Mouse (Mus musculus): ENCODE data around the gene Slc25a42.

DNA sequence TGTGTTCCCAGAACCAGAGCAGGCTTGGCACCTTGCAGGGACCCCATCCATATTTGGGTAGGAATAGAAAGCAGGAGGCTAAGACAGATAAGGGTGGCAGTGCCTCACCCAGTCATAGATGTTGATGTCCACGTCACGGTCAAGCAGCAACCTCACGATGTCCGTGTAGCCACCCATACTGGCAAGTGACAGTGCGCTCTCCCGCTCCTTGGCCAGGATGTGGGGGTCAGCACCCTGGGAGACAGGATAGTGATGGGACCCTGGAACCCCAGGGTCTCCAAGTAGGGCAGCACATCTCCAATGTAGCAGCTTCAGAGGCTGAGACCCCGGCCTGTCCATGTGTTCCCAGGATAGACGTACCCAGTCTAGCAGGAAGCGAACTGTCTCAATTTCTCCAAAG, 77.2 kb downstream of the Slc25a42 start:
- no peak for TF ChIP-seq CTCF (IDR thresholded peaks at IDR 0.05; ENCODE audit: low read depth)
- TF ChIP-seq EP300 (IDR thresholded peaks at IDR 0.05; ENCODE audit: low read depth): no peak

Measured in liver, embryonic 14.5 days (tissue).